Mouse (Mus musculus): ENCODE data around the gene Prdm1.

Prdm1 gene

GRCm38 (mm10) chr10:44475376-44475775, 52.9 kb downstream of the Prdm1 start:
- TF ChIP-seq GATA4 (IDR thresholded peaks at IDR 0.05; ENCODE audit: insufficient replicate concordance, low read length), result no peak

- 0 out of 2 replicates have a peak, but pooled peaks have one; percentile 6 for TF ChIP-seq GATA4 (IDR thresholded peaks at IDR 0.05; ENCODE audit: insufficient replicate concordance, low read length)
Measured at GRCm38 (mm10) chr10:44474256-44474655, 54.0 kb downstream of the Prdm1 start.

GRCm38 (mm10) chr10:44465618-44466017, 62.7 kb downstream of the Prdm1 start:
- TF ChIP-seq GATA4 (IDR thresholded peaks at IDR 0.05; ENCODE audit: insufficient replicate concordance, low read length), result no peak

GRCm38 (mm10) chr10:44464563-44464962, 63.7 kb downstream of the Prdm1 start:
- TF ChIP-seq GATA4 (IDR thresholded peaks at IDR 0.05; ENCODE audit: insufficient replicate concordance, low read length), result no peak

GRCm38 (mm10) chr10:44463856-44464255, 64.4 kb downstream of the Prdm1 start:
- TF ChIP-seq GATA4 (IDR thresholded peaks at IDR 0.05; ENCODE audit: insufficient replicate concordance, low read length), result no peak

- TF ChIP-seq GATA4 (IDR thresholded peaks at IDR 0.05; ENCODE audit: insufficient replicate concordance, low read length), result no peak
Measured at GRCm38 (mm10) chr10:44462351-44462750, 66.0 kb downstream of the Prdm1 start.

GRCm38 (mm10) chr10:44461063-44461462, 67.2 kb downstream of the Prdm1 start:
- no peak for TF ChIP-seq GATA4 (IDR thresholded peaks at IDR 0.05; ENCODE audit: insufficient replicate concordance, low read length)

GRCm38 (mm10) chr10:44460095-44460810, 68.0 kb downstream of the Prdm1 start:
- no peak for TF ChIP-seq GATA4 (IDR thresholded peaks at IDR 0.05; ENCODE audit: insufficient replicate concordance, low read length)

- no peak for TF ChIP-seq GATA4 (IDR thresholded peaks at IDR 0.05; ENCODE audit: insufficient replicate concordance, low read length)
Measured at GRCm38 (mm10) chr10:44459321-44460000, 68.8 kb downstream of the Prdm1 start.

- peak; percentile 15; the same call in 1 of the 2 replicates for TF ChIP-seq GATA4 (IDR thresholded peaks at IDR 0.05; ENCODE audit: insufficient replicate concordance, low read length)
Measured at GRCm38 (mm10) chr10:44458534-44459315, 69.6 kb downstream of the Prdm1 start.

- no peak; the same call in 1 of the 2 replicates for TF ChIP-seq GATA4 (IDR thresholded peaks at IDR 0.05; ENCODE audit: insufficient replicate concordance, low read length)
Measured at GRCm38 (mm10) chr10:44457791-44458533, 70.3 kb downstream of the Prdm1 start.

GRCm38 (mm10) chr10:44456757-44457595, 71.3 kb downstream of the Prdm1 start:
- no peak for TF ChIP-seq GATA4 (IDR thresholded peaks at IDR 0.05; ENCODE audit: insufficient replicate concordance, low read length)

GRCm38 (mm10) chr10:44454753-44455152, 73.5 kb downstream of the Prdm1 start:
- TF ChIP-seq GATA4 (IDR thresholded peaks at IDR 0.05; ENCODE audit: insufficient replicate concordance, low read length), result no peak

- no peak for TF ChIP-seq GATA4 (IDR thresholded peaks at IDR 0.05; ENCODE audit: insufficient replicate concordance, low read length)
Measured at GRCm38 (mm10) chr10:44454111-44454510, 74.2 kb downstream of the Prdm1 start.
